Mouse (Mus musculus) liver, adult 2 months (tissue): ENCODE measurements around the gene Exoc7.

Experiments used
- CTCF ChIP-seq: fragments of 200-500 bp; IDR thresholded peaks from 2 replicates; pipeline ENCODE4 v1.5.1; 2011; ENCODE audit warnings: low read depth, low read length, control low read depth
- POLR2A ChIP-seq: fragments of 200-500 bp; IDR thresholded peaks from 2 replicates; pipeline ENCODE4 v1.6.1; 2011; ENCODE audit warnings: low read length, control low read depth; ENCODE audit not compliant: insufficient read depth; ENCODE audit errors: extremely low read depth

GRCm38 (mm10) chr11:116306126-116306982 lies 679 bp downstream of the Exoc7 start:
- TF ChIP-seq POLR2A (0 out of 2 replicates have a peak, but pooled peaks have one; percentile 6), CTCF (no peak)
